Mouse (Mus musculus) hindbrain, postnatal 0 days (tissue): ENCODE measurements around the gene Gm11555. TPM values are rescaled to one million over a fixed set of nuclear protein-coding genes. Genes with fewer than 3 reads are reported as not detected.
"Not testable (repeated sequence)": the region's sequence is repeated elsewhere in the genome, so short reads cannot be mapped to it uniquely, and the experiment has no call there.

Source experiments
- ATAC-seq: fragments of 200-750 bp; cut with Nextera tagmentation; 2 replicates; pipeline ENCODE4 v1.8.0; 2017; ENCODE audit warnings: mild to moderate bottlenecking, moderate TSS enrichment, moderate library complexity
- DNase-seq: peaks from one replicate; pipeline ENCODE4 v3.0.0-alpha.2; 2015; ENCODE audit warnings: low spot score
- H3K27ac ChIP-seq: fragments of 300-500 bp; sonication (generic); 2 replicates; pipeline ENCODE4 v1.5.1; 2014; ENCODE audit warnings: mild to moderate bottlenecking
- H3K27me3 ChIP-seq: fragments of 300-500 bp; sonication (generic); 2 replicates; pipeline ENCODE4 v1.6.1; 2014; ENCODE audit warnings: low read length, mixed read lengths; ENCODE audit not compliant: insufficient read depth
- H3K36me3 ChIP-seq: fragments of 300-500 bp; sonication (generic); 2 replicates; pipeline ENCODE4 v1.6.1; 2014; ENCODE audit warnings: low read length, mixed read lengths; ENCODE audit not compliant: insufficient read depth
- H3K4me1 ChIP-seq: fragments of 300-500 bp; sonication (generic); 2 replicates; pipeline ENCODE4 v1.6.1; 2014; ENCODE audit warnings: antibody characterized with exemption, low read length, mixed read lengths; ENCODE audit not compliant: insufficient read depth
- H3K4me2 ChIP-seq: fragments of 300-500 bp; sonication (generic); 2 replicates; pipeline ENCODE4 v1.6.1; 2014; ENCODE audit warnings: low read depth, mild to moderate bottlenecking, low read length, moderate library complexity, mixed read lengths
- H3K4me3 ChIP-seq: fragments of 300-500 bp; sonication (generic); 2 replicates; pipeline ENCODE4 v1.5.1; 2014; ENCODE audit warnings: low read length
- H3K9ac ChIP-seq: fragments of 300-500 bp; sonication (generic); replicated peaks from 2 replicates; pipeline ENCODE4 v1.6.1; 2014; ENCODE audit warnings: mild to moderate bottlenecking, low read length, moderate library complexity, mixed read lengths
- H3K9me3 ChIP-seq: fragments of 300-500 bp; sonication (generic); 2 replicates; pipeline ENCODE4 v1.6.1; 2016; ENCODE audit warnings: low read length, mixed read lengths
- CTCF ChIP-seq: IDR thresholded peaks from 2 replicates; pipeline ENCODE4 v1.5.1; 2016; ENCODE audit warnings: antibody characterized with exemption, control low read depth, low read depth
- WGBS: fragments of 180-500 bp; shearing (Covaris S2); extraction: QIAGEN DNeasy Blood & Tissue Kit; methylation state at CpG from one replicate; pipeline ENCODE4 v1.1.7; 2014; 5-methylcytosine and 5-hydroxymethylcytosine counted together
- polyA plus RNA-seq: library from polyadenylated mRNA; unstranded; fragments of >200 nt; fragmentation: Nextera tagmentation; extraction: Ambion mirVana; gene quantifications from 2 replicates; pipeline ENCODE4 v1.2.1, GENCODE M21; 2015
- total RNA-seq: library from RNA; depleted of rRNA; stranded (reverse); fragments of >200 nt; gene quantifications from 2 replicates; pipeline ENCODE4 v1.2.3, GENCODE M21; 2014; rRNA removed

Gene Gm11555
- total RNA-seq (not detected in 2 replicates), polyA plus RNA-seq (not detected in 2 replicates)

GRCm38 (mm10) chr11:99650136-99650535 lies at the start of gene Gm11555:
Gene Gm11555, minus strand, starts transcription at chr11:99650236.
- DNase-seq = no peak
- Histone ChIP-seq H3K36me3 (no peaks in the 10 kb centered on the region), H3K4me2 (no peak within 1 kb of the TSS), H3K4me3 (no peak within 1 kb of the TSS), H3K9me3 (no peaks in the 10 kb centered on the region), H3K27me3 (no peaks in the 10 kb centered on the region), H3K9ac (no peak within 1 kb of the TSS), H3K4me1 (no peaks in the 10 kb centered on the region), H3K27ac (no peak within 1 kb of the TSS)
- 82% methylated on average over 2 of the region's 2 CpGs for WGBS
- ATAC-seq = no peak
- no peak for TF ChIP-seq CTCF

- no peak within 1 kb of the TSS for H3K4me2 ChIP-seq
- no peak for DNase-seq
- ATAC-seq = no peak
- no peak within 1 kb of the TSS for H3K27ac ChIP-seq
- no peak within 1 kb of the TSS for H3K9ac ChIP-seq
- no peak for TF ChIP-seq CTCF
- H3K9me3 ChIP-seq = no peaks in the 10 kb centered on the region
- H3K4me3 ChIP-seq = no peak within 1 kb of the TSS
- no peaks in the 10 kb centered on the region for H3K27me3 ChIP-seq
- H3K36me3 ChIP-seq = no peaks in the 10 kb centered on the region
- 93% methylated on average over 1 of the region's 1 CpGs for WGBS
- H3K4me1 ChIP-seq = no peaks in the 10 kb centered on the region
Observed at GRCm38 (mm10) chr11:99690463-99690862, 40.4 kb upstream of the Gm11555 start, which contains the start of gene Gm14190. Gene Gm14190, minus strand, starts transcription at chr11:99690740.

DNA sequence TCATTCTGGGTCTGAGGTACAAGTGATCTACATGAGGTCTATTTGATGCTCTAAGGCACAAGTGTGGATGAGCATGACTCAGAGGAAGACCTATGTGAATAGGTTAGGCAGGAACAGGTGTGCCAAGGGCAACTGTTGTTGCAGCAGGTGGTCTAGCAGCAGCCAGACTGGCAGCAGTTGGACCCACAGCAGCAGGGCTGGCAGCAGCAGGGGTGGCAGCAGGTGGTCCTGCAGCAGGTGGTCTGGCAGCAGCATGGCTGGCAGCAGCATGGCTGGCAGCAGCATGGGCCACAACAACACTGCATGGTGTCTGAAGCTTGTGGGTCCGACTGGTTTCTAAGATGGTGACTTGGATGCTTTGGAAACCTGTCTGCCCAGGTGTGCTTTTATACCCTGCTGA lies 35.2 kb upstream of the Gm11555 start:
- H3K27me3 ChIP-seq, ATAC-seq, H3K4me2 ChIP-seq, H3K4me1 ChIP-seq, H3K9ac ChIP-seq, H3K4me3 ChIP-seq, H3K9me3 ChIP-seq, H3K36me3 ChIP-seq, DNase-seq, H3K27ac ChIP-seq: not testable (repeated sequence)
- 57% methylated on average over 1 of the region's 1 CpGs for WGBS

- H3K4me3 ChIP-seq = no peak overlapping the region
- DNase-seq (no peak), ATAC-seq (no peak)
- H3K9ac ChIP-seq = no peak overlapping the region
- 80% methylated on average over 2 of the region's 2 CpGs for WGBS
- H3K27ac ChIP-seq = no peak overlapping the region
- no peak for TF ChIP-seq CTCF
- no peaks in the 10 kb centered on the region for H3K4me1 ChIP-seq
- no peaks in the 10 kb centered on the region for H3K9me3 ChIP-seq
- H3K27me3 ChIP-seq = no peaks in the 10 kb centered on the region
- no peak overlapping the region for H3K4me2 ChIP-seq
- H3K36me3 ChIP-seq = no peaks in the 10 kb centered on the region
Observed at GRCm38 (mm10) chr11:99683481-99683880, 33.4 kb upstream of the Gm11555 start.

DNA sequence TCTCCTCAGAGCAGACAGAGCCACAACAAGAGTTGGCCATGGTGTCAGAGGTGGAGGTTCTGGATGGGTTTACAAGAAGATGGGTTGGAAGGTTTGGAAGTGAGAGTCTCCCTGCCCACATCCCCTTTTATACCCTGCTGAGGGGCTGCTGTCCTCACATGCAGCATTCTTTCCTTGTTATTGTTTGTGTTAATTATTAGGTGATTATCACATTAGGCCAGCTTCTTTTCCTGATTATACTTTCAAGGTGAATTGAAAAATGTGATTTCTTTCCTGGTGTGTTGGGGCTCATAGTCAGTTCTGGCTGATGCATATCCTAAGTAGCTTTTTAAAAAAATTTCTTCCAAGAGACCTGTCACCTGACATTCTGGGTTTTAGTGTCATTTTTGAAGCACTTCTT lies 15.8 kb upstream of the Gm11555 start, which contains the start of gene Krtap4-6:
Gene Krtap4-6 (minus strand): TSS at position 101 of the 400 bp plus-strand sequence.
- Histone ChIP-seq H3K27ac (no peak within 1 kb of the TSS), H3K9ac (no peak within 1 kb of the TSS), H3K4me1 (no peaks in the 10 kb centered on the region), H3K27me3 (no peaks in the 10 kb centered on the region), H3K9me3 (no peaks in the 10 kb centered on the region), H3K4me3 (no peak within 1 kb of the TSS), H3K4me2 (no peak within 1 kb of the TSS), H3K36me3 (no peaks in the 10 kb centered on the region)
- DNase-seq = no peak
- ATAC-seq = no peak
- no peak for TF ChIP-seq CTCF

- no peaks in the 10 kb centered on the region for H3K4me1 ChIP-seq
- H3K4me2 ChIP-seq = no peak overlapping the region
- no peak overlapping the region for H3K9ac ChIP-seq
- H3K9me3 ChIP-seq = no peaks in the 10 kb centered on the region
- WGBS = 86% methylated on average over 10 of the region's 10 CpGs
- TF ChIP-seq CTCF = no peak
- H3K36me3 ChIP-seq = no peaks in the 10 kb centered on the region
- no peak overlapping the region for H3K27ac ChIP-seq
- no peaks in the 10 kb centered on the region for H3K27me3 ChIP-seq
- no peak for ATAC-seq
- DNase-seq = no peak
- H3K4me3 ChIP-seq = no peak overlapping the region
Observed at GRCm38 (mm10) chr11:99662802-99663201, 12.8 kb upstream of the Gm11555 start.

DNA sequence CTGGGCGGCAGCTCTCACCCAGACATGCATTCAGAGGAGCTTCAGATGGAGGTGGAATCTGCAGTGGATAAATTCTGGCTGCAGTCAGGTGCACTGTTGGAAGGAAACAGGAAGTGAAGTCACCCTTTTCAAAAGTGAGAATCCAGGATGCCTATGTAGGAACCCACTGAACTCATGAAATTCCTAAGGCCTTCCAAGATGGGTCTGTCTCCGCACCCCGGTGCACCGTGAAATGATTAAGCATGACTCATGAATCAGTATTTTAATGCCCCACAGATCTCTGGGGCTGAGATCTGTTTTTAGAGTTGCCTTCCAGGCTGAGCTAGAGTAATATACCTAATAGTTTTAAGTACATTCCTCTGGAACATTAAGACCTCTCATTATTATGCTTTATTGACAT lies 9.2 kb upstream of the Gm11555 start:
- H3K4me3 ChIP-seq = no peak overlapping the region
- no peaks in the 10 kb centered on the region for H3K27me3 ChIP-seq
- H3K9me3 ChIP-seq = no peaks in the 10 kb centered on the region
- H3K27ac ChIP-seq = no peak overlapping the region
- DNase-seq = no peak
- no peak overlapping the region for H3K4me2 ChIP-seq
- no peak for ATAC-seq
- WGBS = 88% methylated on average over 4 of the region's 4 CpGs
- no peaks in the 10 kb centered on the region for H3K4me1 ChIP-seq
- H3K36me3 ChIP-seq = no peaks in the 10 kb centered on the region
- no peak for TF ChIP-seq CTCF
- H3K9ac ChIP-seq = no peak overlapping the region

DNA sequence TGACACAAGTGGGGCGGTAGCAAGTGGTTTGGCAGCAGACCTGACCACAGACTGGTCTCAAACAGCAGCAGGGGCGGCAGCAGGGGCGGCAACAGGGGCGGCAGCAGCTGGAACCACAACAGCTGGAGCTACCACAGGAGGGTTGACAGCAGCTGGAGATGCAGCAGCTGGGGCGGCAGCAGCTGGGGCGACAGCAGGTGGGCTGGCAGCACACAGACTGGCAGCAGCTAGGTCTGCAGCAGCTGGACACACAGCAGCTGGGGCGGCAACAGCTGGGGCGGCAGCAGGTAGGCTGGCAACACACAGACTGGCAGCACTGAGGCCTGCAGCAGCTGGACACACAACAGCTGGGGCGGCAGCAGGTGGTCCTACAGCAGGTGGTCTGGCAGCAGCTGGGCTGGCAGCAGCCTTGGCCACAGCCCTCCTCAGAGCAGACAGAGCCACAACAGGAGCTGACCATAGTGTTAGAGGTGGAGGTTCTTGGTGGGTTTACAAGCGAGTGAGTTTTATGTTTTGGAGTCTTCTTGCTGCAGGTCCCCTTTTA lies 8.5 kb upstream of the Gm11555 start, which contains the start of gene Gm11563:
Gene Gm11563 (minus strand): TSS at position 494 of the 544 bp plus-strand sequence.
- WGBS = 68% methylated on average over 8 of the region's 10 CpGs
- not testable (repeated sequence) for H3K4me3 ChIP-seq, H3K36me3 ChIP-seq, H3K4me2 ChIP-seq, H3K4me1 ChIP-seq, ATAC-seq, H3K9ac ChIP-seq, H3K9me3 ChIP-seq, H3K27me3 ChIP-seq, DNase-seq, H3K27ac ChIP-seq
